Mouse (Mus musculus): ENCODE data around the gene Bcl7c.
A peak's percentile ranks its signal among the peaks of the same experiment; 100 is the strongest.

Gene Bcl7c

DNA sequence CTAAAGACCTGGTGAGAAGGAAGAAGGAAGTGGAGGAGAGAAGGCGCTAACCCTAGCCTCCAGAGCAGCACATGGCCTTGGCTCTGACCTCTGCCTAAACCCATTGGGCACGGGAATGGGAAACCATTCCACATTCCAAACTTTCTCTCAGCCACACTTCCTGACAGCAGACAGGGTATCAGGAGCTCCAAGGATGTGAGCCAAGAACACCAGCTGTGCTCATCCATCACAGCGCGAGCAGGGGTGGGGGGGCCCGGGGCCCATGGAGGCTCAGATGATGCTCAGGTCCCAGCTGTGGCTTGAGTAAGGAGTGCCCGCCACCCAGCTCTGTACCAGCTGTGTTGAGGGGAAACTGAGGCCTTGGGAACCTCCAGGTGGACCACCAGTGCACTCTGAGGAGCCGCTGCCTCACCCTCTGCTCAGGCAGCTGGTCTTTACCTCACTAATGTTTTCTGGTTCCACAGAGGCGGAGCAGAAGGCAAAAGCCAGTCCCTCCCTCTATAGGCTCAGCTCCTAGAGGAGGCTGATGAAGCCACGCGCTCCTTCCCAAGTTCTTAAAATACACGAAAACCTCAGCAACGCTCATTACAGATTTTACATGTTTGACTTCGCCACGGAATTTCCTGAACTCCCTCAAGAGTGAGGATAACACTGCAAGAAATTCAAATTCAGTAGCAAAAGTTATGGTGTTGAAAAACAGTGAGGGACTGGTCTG, 23.3 kb downstream of the Bcl7c start:
- DNase-seq (ENCODE audit: low read depth, low spot score), result peak; percentile 86

DNA sequence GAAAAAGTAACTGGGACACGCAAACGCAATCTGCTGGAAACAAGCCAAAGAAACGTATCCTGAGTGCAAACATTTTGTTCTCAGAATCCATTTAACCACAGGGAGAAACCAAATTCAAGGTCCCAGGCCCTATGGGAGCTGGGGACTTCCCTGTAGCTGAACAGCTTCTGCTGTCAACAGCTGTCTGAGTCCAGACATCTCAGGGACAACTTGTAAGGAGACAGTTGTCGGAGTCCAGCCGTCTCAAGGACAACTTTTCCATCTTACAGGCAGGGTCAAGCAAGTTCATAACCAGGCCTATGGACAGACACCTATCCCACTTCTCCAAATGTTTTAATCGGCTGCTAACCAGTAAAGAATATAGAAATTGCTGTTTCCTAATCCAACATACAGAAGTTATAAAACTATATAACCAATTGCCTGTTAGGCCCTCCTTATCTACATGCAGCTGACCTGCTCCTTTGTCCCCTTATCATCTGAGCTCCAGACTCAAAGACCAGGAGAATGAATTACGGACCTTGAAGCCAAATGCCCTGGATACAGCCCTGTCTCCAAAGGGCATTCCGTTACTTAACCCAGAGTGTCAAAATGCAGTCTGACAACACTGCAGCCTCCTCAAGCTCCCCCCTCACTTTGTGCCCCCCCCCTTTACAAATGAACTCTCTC, 26.7 kb downstream of the Bcl7c start:
- DNase-seq (ENCODE audit: low read depth, low spot score), result no peak

DNA sequence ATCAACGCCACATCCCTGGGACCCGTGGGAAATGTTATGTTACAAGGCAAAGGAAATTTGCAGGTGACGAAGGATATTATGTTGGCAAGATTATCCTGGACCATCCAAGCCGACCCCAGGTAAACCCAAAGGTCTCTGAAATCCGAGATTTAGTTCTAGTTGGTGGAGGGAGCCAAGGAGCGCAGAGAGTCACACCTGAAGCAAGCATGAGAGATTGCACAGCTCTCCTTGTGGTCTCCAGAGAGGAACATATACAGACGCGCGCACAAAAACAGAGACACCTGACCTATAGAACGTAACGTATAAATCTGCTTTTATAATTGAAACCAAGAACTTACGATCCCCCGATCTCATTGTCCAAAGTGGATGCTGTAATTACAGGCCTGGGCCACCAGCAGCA, 28.2 kb downstream of the Bcl7c start:
- no peak for DNase-seq (ENCODE audit: low read depth, low spot score)

DNA sequence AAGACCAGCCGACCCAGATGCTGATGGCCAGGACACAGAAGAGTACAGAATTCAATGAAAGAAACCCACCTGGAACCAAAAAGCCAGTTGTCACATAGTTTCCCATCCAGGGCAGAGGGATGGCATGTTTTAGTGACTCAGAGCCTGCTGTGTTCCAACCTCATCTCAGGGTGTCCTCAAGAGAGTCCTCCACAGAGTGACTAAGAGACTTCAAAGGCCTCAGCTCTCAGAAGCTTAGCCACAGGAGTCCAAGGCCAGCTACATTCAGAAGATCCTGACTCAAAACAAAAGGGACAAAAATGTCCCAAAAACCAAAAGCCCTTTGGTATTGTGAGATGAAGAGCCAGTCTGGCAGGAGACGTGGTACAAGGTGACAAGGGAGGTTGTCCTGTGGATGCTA, 29.9 kb downstream of the Bcl7c start:
- DNase-seq (ENCODE audit: low read depth, low spot score), result no peak

DNA sequence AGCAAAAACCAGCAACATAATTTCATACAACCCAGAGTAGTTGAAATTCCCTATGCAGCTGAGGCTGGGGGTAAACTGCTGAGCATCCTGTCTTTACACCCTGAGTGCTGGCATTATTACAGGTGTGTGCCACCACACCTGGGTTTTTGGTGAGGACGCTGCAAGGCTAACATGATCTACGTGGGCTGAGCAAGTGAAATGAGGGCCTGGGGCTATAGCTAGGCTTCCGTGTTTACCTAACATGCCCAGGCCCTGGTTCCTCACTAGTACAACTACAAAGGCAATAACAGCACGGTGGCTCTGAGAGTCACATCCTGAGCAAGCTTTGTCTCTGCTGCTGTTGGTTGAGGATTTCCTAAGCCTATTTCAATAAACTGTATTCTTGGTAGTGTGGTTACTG, 31.1 kb downstream of the Bcl7c start:
- DNase-seq (ENCODE audit: low read depth, low spot score), result no peak

DNA sequence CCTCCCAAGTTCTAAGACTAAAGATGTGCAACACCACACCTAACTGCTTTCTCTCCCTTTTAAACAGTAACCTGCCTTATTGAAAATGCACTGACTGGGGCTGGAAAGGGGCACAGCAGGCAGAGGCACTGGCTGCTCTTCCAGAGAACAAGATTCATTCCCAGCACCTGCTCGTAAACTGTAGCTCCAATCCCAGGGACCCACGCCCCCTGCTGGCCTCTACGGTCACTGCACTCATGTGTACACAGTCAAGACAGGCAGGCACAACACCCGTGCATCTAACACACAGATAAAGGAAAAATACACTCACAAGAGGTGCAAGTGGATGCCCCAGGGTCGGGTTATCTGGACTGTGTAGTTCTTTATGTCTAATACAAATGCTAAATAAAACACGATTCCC, 31.7 kb downstream of the Bcl7c start:
- DNase-seq (ENCODE audit: low read depth, low spot score), result no peak

DNA sequence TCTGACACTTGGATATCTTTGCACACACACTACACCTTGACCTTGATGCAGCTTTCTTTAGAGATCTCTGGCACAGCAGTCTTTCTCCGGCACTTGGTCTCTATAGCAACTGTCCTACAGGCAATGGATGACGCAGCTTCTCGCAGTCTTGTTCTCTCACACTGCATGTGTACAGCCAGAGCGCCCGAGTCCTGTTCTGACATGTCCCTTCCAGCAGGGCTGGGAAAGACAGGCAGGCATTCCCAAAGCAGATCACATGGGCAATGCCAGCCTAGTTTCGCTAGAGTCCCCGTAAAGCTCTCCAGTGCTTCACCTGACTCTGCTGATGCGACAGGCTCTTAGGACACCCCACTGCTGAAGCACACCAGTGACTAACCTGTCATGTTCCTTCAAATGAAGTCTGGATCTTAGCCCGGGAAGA, 33.3 kb downstream of the Bcl7c start:
- DNase-seq (ENCODE audit: low read depth, low spot score), result no peak

DNA sequence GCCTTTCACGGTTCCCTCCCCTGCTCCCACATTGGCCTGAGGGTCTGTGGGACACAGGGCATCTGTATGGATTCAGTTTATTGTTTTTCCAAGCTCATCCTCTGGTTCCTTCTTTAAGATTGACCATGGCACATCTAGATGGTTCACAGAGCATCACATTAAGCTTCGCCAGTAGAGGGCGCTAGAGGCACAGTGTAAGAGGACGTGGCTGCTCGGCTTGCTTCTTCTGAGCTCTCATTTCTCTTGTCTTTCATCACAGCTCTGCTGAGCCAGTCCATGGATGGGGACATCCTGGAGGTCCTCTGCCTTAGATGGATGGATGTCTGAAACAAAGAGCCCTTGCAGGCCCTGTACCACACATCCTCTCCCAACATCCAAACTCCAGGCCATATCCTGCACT, 33.8 kb downstream of the Bcl7c start:
- peak; percentile 86 for DNase-seq (ENCODE audit: low read depth, low spot score)

DNA sequence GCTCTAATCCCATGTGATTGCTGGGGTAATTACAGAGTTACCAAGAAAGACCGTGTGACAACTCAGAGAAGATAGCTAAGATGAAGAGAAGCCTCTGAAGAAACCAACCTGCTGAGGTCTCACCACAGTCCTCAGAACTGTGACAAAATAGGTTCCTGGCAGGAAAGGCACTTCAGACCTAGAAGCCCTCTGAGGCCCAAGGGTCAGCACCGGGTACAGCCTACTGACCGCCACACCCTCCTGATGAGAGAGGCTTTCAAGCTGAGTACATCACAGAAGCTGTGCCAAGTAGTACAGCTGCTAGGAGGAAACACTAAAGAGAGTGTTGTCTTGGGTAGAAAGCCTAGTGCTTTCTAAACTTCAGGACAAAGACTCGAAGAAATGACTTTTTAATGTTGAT, 36.0 kb downstream of the Bcl7c start:
- no peak for DNase-seq (ENCODE audit: low read depth, low spot score)

DNA sequence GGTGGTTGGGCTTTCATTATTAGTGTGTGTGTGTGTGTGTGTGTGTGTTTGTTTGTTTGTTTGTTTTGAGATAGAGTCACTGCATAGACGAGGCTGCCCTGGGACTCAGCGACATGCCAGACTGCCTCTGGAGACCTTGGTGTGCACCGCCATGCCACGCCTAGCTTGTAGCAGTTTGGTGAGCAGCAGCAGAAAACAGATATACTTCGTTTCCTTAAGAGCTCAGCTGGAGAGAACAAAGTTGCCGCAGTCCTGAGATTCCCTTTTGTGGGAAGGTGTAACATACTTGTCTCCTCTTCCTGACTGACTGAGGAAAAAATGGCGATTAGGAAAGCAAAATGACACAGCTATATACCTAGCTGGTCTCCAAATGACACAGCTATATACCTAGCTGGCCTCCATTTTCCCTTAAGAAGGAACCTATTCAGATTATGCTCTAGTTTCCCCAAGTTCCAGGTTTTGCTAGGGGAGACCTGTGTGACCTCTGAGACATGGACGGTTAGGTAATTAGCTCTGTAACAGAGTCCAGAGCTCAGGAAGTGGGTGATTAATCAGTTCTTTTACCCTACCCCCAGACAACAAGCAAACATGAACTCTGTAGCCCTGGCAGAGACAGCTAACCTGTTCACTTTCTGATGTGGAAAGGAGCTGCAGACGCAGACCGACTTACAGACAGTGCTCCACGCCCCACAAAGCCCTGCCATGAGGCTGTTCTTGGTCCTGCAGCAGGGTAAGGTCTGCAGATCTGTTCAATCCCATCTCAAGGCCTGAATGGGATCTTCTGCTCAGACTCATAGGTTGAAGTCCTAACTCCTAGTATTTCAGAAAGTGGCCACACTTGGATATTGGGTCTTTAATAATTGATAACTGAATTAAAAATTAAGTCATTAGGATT, 36.6 kb downstream of the Bcl7c start:
- no peak for DNase-seq (ENCODE audit: low read depth, low spot score)

DNA sequence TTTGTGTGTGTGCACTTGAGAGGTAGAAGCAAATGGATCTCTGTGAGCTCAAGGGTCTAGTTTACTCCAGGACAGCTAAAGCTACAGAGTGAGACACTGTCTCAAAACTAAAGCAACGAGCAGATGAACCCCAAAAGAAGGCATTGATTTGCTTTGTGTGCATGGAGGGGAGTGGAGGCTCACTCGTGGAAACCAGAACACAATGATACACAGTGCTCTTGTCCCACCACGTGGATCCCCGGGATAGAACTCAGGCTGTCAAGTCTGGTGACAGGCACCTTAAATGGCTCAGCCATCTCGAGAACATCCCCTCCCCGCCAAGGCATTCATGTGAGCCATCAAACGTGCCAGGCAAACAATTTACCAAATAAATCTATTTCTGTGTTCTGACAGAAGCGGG, 41.6 kb downstream of the Bcl7c start:
- DNase-seq (ENCODE audit: low read depth, low spot score), result no peak

DNA sequence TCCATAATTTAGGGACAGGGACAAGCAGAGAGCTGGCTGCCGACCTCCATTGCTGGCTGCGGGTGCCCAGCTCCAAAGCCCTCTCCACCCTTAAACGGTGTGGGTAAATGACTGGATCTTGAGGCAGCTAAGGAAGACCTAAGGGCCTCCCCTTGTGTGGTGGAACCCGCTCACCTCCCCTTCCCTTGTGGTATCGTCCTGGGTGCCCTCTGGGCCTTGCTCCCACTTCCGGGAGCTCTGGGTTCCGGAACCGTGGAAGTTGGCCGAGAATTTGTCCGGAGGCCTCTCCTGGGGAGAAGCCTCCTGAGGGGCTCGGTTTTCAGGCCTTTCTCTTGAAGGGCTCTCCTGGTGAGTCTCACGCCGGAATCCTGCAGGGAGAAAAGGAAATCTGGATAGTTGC, 42.1 kb downstream of the Bcl7c start:
- DNase-seq (ENCODE audit: low read depth, low spot score), result no peak

DNA sequence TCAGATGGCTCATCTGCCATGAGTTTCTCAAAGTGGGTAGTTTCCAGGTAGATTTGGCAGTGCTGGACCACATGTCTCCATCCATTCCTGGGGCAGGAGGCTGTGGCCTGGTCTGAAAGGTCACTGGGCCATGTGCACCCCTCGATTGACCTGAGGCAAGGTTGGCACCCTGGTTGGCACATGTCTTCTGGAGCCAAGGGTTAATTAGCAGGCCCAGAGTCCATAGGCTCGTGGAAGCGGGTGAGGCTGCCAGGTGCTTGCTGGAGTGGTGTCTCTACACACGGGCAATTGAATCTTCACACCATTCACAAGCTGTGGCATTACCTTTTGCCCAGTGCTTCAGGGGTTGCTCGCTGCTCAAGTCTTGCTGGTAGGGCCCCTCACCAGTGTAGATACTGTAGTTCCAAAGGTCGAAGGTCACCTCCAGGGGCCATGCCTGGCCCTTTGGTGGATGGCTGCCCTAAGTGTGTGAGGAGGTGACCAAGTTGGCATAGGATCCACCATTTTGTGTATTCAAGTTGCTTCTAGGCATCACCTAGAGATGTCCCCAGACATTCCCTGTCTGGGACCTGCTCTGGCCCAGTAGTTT, 42.6 kb downstream of the Bcl7c start:
- no peak for DNase-seq (ENCODE audit: low read depth, low spot score)

DNA sequence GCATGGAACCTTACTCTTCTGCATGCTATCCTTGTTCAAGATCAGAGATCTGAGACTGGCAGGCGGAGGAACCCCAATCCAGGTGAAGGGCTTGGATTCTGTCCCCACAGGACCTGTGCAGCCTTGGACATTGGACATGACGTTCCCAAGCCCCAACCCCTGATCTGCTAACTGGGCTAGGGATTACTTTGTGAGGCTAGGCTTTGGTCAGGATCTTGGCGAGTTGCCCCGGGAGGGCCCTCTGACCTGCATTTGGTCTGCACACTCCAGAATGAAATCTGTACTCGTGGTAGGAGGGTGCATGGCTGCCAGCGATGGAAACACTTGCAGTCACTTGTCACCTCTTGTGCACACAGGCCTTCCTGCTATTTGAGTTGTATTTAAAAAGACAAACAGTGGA, 45.8 kb downstream of the Bcl7c start:
- no peak for DNase-seq (ENCODE audit: low read depth, low spot score)

DNA sequence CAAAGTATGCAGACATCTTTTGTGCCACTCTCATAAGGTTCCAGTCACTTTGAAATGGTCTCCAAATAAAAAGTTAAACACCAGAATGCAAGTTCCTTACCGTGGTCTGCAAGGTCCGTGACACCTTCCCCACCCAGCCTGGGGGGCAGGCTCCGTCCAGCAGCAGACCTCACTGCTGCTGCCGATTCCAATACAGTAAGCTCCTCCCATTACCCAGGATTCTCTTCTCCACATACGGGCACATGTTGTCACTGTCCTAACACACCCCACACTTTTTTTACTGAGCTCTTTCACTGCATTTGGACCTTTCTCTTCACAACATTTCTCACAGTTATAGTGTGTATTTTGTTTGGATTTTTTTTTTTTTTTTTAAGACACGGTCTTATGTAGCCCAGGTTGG, 46.9 kb downstream of the Bcl7c start:
- no peak for DNase-seq (ENCODE audit: low read depth, low spot score)

DNA sequence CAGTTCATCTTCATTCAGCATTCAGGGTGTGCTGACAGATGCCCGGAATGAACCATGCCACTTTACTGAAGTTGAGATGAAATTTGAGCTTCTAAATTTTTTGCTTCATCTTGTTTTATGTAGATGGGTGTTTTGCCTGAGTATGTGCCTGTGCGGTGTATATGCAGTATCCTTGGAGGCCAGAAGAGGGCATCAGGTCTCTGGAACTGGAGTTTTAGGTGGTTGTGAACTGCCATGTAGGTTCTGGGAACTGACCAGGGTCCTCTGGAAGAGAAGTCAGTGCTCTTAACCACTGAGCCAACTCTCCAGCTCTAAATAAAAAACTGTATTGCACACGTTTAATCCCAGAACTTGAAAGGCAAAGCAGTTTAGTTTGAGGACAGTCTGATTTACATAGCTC, 47.9 kb downstream of the Bcl7c start:
- DNase-seq (ENCODE audit: low read depth, low spot score), result no peak

DNA sequence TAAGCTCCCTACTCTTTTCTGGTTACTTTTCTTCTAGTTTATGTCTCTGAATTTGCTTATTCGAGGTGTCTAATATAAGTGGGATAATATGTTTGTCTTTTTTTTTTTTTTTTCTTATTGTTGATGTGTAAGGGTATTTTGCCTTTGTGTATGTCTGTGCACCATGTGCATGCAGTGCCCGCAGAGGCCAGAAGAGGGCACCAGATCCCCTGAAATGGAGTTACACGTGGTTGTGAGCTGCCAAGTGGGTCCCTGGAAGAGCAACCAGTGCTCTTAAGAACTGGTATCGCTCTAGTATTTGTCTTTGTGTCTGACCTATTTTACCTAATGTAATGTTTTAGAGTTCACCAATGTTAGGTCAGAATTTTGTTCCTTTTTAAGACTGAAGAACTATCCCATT, 51.8 kb downstream of the Bcl7c start:
- no peak for DNase-seq (ENCODE audit: low read depth, low spot score)

DNA sequence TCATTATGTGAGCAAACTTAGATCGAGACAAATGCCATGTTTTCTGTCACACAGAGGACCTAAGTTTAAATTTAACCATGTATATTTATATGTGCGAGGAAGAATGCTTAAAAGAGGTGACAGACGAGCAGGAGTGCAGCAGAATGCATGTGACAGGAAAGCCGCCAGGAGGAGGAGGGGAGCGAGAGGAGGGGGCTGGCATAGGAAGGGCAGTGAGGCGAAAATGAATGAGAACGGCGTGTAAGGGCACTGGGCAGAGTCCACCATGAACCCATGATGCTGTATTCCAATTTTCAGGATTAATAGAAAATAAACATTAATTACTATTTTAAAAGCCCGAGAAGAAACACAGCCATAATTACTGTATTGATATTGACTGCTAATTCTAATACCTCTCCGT, 54.4 kb downstream of the Bcl7c start:
- DNase-seq (ENCODE audit: low read depth, low spot score), result no peak

DNA sequence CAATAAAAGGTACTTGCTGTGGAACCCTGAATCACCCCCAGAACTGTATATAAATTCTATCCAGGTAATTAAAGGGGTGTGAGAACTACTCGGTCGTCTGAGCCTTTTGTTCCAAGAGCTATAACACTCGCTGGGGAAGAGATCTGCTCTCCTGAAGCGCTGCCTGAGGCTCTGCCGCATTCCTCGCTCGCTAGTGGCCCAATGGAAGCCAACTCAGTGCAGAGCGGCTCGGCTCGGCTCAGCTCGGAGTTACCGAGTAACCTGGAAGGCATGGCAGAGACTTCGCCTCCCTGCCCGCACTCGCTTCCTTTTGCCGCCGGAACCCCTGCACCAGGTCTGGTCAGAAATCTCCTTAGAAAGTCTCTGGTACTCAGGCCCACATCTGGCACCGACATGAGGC, 56.7 kb downstream of the Bcl7c start:
- no peak for DNase-seq (ENCODE audit: low read depth, low spot score)

DNA sequence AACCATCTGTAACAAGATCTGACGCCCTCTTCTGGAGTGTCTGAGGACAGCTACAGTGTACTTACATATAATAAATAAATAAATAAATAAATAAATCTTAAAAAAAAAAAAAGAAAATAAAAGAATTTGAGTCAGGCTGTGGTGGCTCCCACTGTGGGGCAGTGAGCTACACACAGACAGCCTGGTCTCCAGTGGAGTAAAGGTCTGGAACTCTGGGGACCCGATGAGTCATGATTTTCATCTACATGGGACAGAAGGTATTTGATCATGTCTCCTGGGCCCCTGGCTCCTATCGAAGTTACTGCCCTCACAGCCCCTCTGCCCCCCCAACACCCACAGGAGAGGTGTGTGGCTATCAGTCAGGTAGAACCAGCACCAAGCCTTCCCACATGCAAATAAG, 57.1 kb downstream of the Bcl7c start:
- DNase-seq (ENCODE audit: low read depth, low spot score), result no peak

DNA sequence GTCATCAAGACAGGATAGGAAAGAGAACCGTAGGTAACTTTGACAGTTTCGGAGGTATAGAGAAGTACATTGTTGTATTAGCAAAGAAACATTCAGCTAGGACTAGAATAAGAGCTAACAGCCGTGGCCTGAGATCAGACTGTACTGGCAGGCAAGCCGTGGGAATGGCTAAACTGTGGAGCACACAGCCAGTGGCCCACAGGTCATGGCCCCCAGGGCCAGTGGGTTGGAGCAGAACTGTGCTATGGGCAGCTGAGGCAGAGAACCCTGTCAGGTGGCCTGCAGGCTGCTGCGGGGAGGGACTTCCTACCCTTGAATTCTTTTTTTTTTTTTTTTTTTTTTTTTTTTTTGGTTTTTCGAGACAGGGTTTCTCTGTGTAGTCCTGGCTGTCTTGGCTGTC, 59.5 kb downstream of the Bcl7c start:
- DNase-seq (ENCODE audit: low read depth, low spot score), result no peak

DNA sequence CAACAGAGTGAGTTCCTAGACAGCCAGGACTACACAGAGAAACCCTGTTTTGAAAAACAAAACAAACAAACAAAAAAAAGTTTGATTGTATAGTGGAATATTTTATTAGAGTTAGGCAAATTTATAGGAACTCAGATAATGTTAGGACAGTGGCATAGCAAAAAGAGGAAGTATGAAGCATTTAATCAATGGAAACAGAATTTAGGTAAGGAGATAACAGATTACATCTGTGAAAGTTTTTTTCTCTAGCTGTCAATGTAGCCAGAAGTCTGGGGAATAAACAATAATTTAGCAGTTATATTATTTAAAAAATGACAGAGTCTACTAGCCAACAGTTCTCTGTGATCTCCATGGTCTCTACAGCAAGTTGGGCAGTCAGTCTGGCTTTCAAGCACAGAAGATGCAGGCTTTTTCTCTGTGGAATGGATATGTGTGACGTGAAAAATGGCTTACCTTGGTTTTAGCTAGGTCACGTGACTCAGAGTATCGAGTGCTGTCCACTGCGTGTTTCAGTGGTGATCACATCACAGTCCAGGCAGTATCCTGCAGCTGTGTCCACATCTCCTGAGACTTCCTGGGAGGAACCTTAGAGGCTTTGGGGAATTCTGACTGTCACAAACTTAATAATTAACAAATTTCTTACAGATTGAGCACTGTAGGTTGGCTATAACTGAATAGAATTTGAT, 60.1 kb downstream of the Bcl7c start:
- DNase-seq (ENCODE audit: low read depth, low spot score), result no peak

All from skeletal muscle tissue, adult 2 months (tissue).